Mouse (Mus musculus): ENCODE measurements at regions not wholly inside any gene's neighbourhood (a gene's known extent, or its start where the extent isn't known, plus 50 kb on each side); places are given as distances from the start of the nearest gene placed in this dataset.

- TF ChIP-seq POLR2A (IDR thresholded peaks at IDR 0.05; ENCODE audit: extremely low read depth, insufficient read depth, low read length) (no peak), CTCF (IDR thresholded peaks at IDR 0.05; ENCODE audit: low read depth, low read length) (no peak)
These were observed 248.6 kb downstream of the Mroh4 start for GRCm38 (mm10) chr15:74387533-74387932.
